Mouse (Mus musculus) stomach, embryonic 16.5 days (tissue): ENCODE results near the gene Phgr1. TPM values are rescaled to one million over a fixed set of nuclear protein-coding genes. Genes with fewer than 3 reads are reported as not detected.

Experiments used
- ATAC-seq: fragments of 200-750 bp; cut with Nextera tagmentation; 2 replicates; pipeline ENCODE4 v1.8.0; 2017; ENCODE audit warnings: moderate number of reproducible peaks, moderate TSS enrichment; ENCODE audit not compliant: insufficient read depth, low FRiP score
- H3K27ac ChIP-seq: fragments of 300-500 bp; sonication (generic); 2 replicates; pipeline ENCODE4 v1.5.1; 2014; ENCODE audit warnings: low read length
- H3K27me3 ChIP-seq: fragments of 300-500 bp; sonication (generic); 2 replicates; pipeline ENCODE4 v1.6.1; 2014; ENCODE audit warnings: low read length, control low read depth, mixed read lengths; ENCODE audit not compliant: control insufficient read depth, insufficient read depth
- H3K36me3 ChIP-seq: fragments of 300-500 bp; sonication (generic); 2 replicates; pipeline ENCODE4 v1.6.1; 2014; ENCODE audit warnings: low read length; ENCODE audit not compliant: control insufficient read depth, insufficient read depth
- H3K4me1 ChIP-seq: fragments of 300-500 bp; sonication (generic); 2 replicates; pipeline ENCODE4 v1.6.1; 2014; ENCODE audit warnings: low read length, control low read depth, mixed read lengths; ENCODE audit not compliant: control insufficient read depth, insufficient read depth
- H3K4me2 ChIP-seq: fragments of 300-500 bp; sonication (generic); 2 replicates; pipeline ENCODE4 v1.6.1; 2014; ENCODE audit warnings: low read depth, low read length, mixed read lengths
- H3K4me3 ChIP-seq: fragments of 300-500 bp; sonication (generic); replicated peaks from 2 replicates; pipeline ENCODE4 v1.5.1; 2014; ENCODE audit warnings: mild to moderate bottlenecking, low read length
- H3K9ac ChIP-seq: fragments of 300-500 bp; sonication (generic); 2 replicates; pipeline ENCODE4 v1.6.1; 2014; ENCODE audit warnings: low read length
- H3K9me3 ChIP-seq: fragments of 300-500 bp; sonication (generic); replicated peaks from 2 replicates; pipeline ENCODE4 v1.6.1; 2016; ENCODE audit warnings: low read length, control low read depth; ENCODE audit not compliant: control insufficient read depth
- WGBS: fragments of 180-500 bp; shearing (Covaris S2); extraction: QIAGEN DNeasy Blood & Tissue Kit; methylation state at CpG from one replicate; pipeline ENCODE4 v1.1.7; 2014; 5-methylcytosine and 5-hydroxymethylcytosine counted together
- polyA plus RNA-seq: library from polyadenylated mRNA; unstranded; fragments of >200 nt; fragmentation: Nextera tagmentation; extraction: Ambion mirVana; gene quantifications from 2 replicates; pipeline ENCODE4 v1.2.1, GENCODE M21; 2015

Gene Phgr1
- polyA plus RNA-seq, 1 experiment from 2014 or later: 22.2 TPM

DNA sequence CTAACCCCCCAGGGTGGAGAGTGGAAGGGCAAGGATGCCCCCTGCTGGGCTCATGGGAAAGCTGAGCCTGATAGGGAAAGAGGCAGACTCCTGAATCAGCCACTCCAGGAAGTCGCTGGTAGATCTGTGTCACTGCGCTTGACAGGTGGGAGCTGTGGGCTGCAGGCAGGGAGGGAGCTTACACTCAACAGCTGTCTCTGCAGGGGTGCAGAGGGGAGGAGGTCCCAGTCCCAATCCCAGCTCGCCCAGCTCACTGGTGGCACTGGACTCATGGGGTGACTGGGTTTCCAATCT is 42.0 kb upstream of the Phgr1 start:
- Histone ChIP-seq H3K4me2 (no peak overlapping the region), H3K4me1 (peaks cover 18% of the 10 kb centered on the region), H3K27me3 (no peaks in the 10 kb centered on the region; the same call in 1 of the 2 replicates), H3K36me3 (no peaks in the 10 kb centered on the region), H3K9ac (no peak overlapping the region), H3K4me3 (no peak overlapping the region), H3K27ac (no peak overlapping the region), H3K9me3 (no peaks in the 10 kb centered on the region)
- peak; percentile 45; the same call in 1 of the 2 replicates for ATAC-seq
- 4% methylated on average over 3 of the region's 3 CpGs for WGBS

DNA sequence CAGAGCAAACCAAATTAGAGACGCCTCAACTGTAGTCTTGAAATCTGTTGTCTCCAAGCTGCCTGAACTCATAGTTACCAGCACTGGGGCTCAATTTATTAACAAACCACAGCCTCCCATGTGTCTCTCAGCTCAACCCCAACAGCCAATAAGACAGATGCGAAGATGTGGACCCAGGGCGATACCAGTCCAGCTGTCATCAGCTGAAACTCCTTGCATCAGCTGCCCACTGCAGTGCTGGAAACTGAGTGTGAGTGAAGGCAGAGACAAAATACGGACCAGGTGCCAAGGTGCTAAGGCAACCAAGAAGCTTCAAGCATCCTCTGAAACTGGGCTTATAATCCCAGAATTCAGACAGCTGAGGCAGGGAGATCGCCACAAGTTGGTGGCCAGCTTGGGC is 40.6 kb upstream of the Phgr1 start:
- WGBS: 79% methylated on average over 5 of the region's 5 CpGs
- no peaks in the 10 kb centered on the region; the same call in 1 of the 2 replicates for H3K27me3 ChIP-seq

DNA sequence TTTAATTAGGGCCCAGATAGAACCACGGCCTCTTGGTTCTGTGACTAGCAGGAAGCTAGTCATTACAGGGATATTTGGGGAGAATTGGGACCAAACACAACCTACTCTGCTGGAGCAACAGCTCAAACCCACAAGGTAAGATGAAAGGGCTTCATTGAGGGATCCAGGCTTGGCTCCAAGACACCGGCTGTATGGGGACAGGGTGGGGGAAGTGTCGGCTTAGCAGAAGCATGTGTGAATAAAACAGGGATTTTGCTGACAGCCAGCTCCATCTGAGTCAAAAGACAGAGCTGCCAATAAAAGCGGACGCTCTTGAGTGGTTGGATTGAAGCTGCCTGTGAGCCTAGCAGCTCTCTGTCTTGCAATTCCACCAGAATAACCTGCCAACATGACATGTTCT is 39.2 kb upstream of the Phgr1 start:
- ATAC-seq: no peak
- Histone ChIP-seq H3K9ac (no peak overlapping the region), H3K27me3 (no peaks in the 10 kb centered on the region; the same call in 1 of the 2 replicates), H3K36me3 (no peaks in the 10 kb centered on the region), H3K4me1 (peaks cover 12% of the 10 kb centered on the region), H3K9me3 (no peaks in the 10 kb centered on the region), H3K4me3 (no peak overlapping the region), H3K27ac (no peak overlapping the region), H3K4me2 (no peak overlapping the region)
- WGBS: 61% methylated on average over 5 of the region's 5 CpGs

More for the DNA sequence above, 40.6 kb upstream of the Phgr1 start:
- no peaks in the 10 kb centered on the region for H3K36me3 ChIP-seq
- no peak overlapping the region for H3K27ac ChIP-seq
- H3K4me1 ChIP-seq: peaks cover 18% of the 10 kb centered on the region
- no peak overlapping the region for H3K4me2 ChIP-seq
- H3K9ac ChIP-seq: no peak overlapping the region
- no peaks in the 10 kb centered on the region for H3K9me3 ChIP-seq
- no peak for ATAC-seq
- no peak overlapping the region for H3K4me3 ChIP-seq

DNA sequence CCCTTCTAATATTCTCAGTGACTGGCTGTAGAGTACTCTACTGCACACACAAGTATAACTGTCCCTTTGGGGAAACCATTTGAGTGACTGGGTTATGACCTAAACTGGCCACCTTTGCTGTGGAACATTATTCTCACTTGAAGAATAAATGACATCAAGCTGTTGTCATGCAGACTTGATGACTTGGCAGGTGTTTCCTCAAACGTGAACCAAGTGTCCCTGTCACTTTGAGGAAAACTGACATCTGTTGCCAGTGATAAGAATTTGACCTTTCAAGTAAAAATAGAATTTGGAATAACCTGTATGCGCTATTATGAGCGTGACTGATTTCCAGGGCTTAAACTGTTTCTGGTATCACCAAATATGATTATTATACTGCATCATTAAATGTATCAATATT is 32.2 kb upstream of the Phgr1 start:
- Histone ChIP-seq H3K36me3 (no peaks in the 10 kb centered on the region), H3K9me3 (no peaks in the 10 kb centered on the region), H3K9ac (no peak overlapping the region), H3K4me2 (no peak overlapping the region), H3K27ac (no peak overlapping the region), H3K4me3 (no peak overlapping the region), H3K27me3 (peaks cover 6% of the 10 kb centered on the region; the same call in 1 of the 2 replicates), H3K4me1 (peaks cover 3% of the 10 kb centered on the region; the same call in 1 of the 2 replicates)
- WGBS: 58% methylated on average over 3 of the region's 3 CpGs
- no peak for ATAC-seq

DNA sequence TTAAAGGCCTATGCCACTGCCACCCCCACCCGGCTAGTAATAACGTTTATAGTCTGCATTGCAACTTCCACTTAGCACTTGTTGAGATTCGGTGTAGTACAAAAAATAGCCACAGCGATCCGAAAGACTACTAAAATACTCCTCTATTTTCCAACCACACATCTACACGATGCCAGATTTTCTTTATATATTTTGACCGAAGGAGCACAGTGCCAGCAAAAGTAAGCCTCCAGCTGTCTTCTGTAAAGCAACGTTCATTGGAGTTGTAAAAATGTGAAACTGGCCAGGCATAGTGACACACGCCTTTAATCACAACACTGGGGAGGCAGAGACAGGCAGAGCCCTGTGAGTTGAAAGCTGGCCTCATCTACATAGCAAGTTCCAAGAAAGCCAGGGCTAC is 31.4 kb upstream of the Phgr1 start:
- Histone ChIP-seq H3K36me3 (no peaks in the 10 kb centered on the region), H3K4me3 (no peak overlapping the region), H3K27ac (no peak overlapping the region), H3K27me3 (peaks cover 6% of the 10 kb centered on the region; the same call in 1 of the 2 replicates), H3K9me3 (no peaks in the 10 kb centered on the region), H3K4me2 (no peak overlapping the region), H3K9ac (no peak overlapping the region), H3K4me1 (peaks cover 3% of the 10 kb centered on the region; the same call in 1 of the 2 replicates)
- no peak for ATAC-seq
- 58% methylated on average over 9 of the region's 9 CpGs for WGBS

DNA sequence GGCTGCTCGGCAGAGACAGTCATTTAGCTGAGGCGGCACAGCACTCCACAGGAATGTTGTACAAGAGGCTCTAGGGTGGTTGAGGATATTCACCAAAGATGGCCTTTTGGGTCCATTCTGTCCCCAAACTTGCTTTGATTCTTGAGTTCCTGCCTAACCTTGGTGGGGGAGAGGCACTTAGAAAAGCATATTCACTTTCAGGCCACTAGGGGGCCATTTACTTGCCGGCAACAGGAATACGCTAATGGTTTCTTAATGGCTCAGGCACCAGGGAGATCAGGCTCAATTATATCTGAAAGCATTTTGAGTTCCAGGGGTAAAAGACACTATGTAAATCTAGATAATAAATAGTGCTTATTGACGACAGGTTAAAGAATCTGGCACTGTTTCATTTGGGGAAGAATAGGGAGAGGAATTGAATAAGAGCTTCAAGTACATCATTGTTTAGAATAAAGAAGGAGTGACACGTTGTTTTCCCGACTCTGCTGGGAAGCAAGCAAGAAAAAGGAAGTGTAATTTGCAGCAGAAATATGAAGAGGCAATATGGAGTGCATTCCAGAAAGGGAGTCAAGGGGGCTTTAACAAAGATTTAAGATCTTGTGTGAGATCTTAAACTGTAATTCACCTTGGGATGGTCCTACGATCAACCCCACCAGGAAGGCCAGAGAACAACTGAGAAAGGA is 29.2 kb upstream of the Phgr1 start:
- WGBS: 24% methylated on average over 8 of the region's 8 CpGs
- Histone ChIP-seq H3K9me3 (no peaks in the 10 kb centered on the region), H3K27ac (no peak overlapping the region), H3K27me3 (peaks cover 6% of the 10 kb centered on the region; the same call in 1 of the 2 replicates), H3K4me2 (no peak overlapping the region), H3K4me3 (no peak overlapping the region), H3K36me3 (no peaks in the 10 kb centered on the region), H3K9ac (no peak overlapping the region), H3K4me1 (peaks cover 12% of the 10 kb centered on the region; the same call in 1 of the 2 replicates)
- ATAC-seq: no peak

DNA sequence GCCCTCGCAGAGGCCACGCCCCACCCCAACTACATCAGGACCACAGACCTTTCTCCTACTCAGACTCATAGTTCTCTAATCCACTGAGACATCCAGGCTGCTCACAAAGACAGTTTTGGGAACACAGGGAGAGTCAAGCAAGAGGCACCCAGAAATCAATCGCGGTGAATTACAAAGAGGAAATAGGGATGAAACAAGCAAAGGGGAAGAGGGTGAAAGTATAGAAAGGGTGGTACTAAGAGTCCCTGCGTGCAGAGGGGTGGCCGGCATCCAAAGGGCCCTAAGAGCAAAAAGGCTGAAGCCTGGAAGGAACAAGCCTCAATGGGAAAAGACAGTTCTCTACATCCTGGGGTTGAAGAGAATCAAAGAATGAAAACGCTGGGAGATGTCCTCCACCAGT is 27.9 kb upstream of the Phgr1 start:
- H3K9ac ChIP-seq: peak overlapping the region; percentile 92; the same call in 1 of the 2 replicates
- peak overlapping the region; percentile 95 for H3K4me2 ChIP-seq
- no peak overlapping the region for H3K4me3 ChIP-seq
- ATAC-seq: no peak
- no peak overlapping the region for H3K27ac ChIP-seq
- no peaks in the 10 kb centered on the region for H3K9me3 ChIP-seq
- no peaks in the 10 kb centered on the region for H3K36me3 ChIP-seq
- H3K4me1 ChIP-seq: peaks cover 14% of the 10 kb centered on the region; the same call in 1 of the 2 replicates
- peaks cover 6% of the 10 kb centered on the region; the same call in 1 of the 2 replicates for H3K27me3 ChIP-seq
- 10% methylated on average over 7 of the region's 7 CpGs for WGBS

DNA sequence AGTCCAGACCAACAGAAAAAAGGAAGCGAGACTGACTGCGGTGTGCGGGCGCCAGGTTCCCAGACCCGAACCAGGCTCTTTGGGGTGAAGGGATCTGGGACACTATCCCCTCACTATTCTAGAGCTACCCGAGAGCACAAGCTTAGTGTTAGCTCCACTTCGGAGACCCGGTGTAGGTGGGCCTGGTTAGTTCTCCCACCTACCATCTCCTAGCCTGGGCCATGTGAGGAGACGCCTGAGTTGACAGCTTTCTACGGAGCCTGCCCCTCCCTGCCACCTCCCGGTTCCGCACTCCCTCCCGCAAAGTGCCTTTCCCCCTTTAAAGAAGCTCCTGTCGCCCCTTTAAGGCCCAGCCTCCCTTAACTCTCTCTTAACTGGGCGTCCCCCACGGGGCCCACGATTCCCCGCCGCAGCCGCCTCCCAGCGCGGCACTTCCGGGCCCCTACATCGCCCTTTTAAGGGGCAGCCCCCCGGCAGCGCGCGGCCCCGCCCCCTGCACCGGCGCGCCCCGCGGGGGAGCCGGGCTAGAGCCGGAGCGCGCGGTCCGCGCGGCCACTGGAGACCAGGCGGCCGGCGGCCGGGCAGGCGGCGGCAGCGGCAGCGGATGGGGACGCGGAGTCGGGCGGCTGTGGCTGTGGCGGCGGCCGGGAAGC is 27.2 kb upstream of the Phgr1 start, which contains the start of gene Inafm2:
Inafm2 (plus strand) TSS at position 527 of the 653 bp plus-strand sequence.
- WGBS: under 1% methylated on average over 52 of the region's 57 CpGs
- H3K9ac ChIP-seq: peak within 1 kb of the TSS; percentile 92
- H3K36me3 ChIP-seq: no peaks in the 10 kb centered on the region
- H3K27me3 ChIP-seq: peaks cover 6% of the 10 kb centered on the region; the same call in 1 of the 2 replicates
- H3K9me3 ChIP-seq: no peaks in the 10 kb centered on the region
- H3K4me1 ChIP-seq: peaks cover 19% of the 10 kb centered on the region; the same call in 1 of the 2 replicates
- H3K4me3 ChIP-seq: peak within 1 kb of the TSS; percentile 88
- ATAC-seq: peak; percentile 93
- peak within 1 kb of the TSS; percentile 95 for H3K4me2 ChIP-seq
- H3K27ac ChIP-seq: peak within 1 kb of the TSS; percentile 27
